Mouse (Mus musculus): Measurements from ENCODE around the gene Elovl4. TPM values are rescaled to one million over a fixed set of nuclear protein-coding genes. Genes with fewer than 3 reads are reported as not detected.
A peak's percentile ranks its signal among the peaks of the same experiment; 100 is the strongest.

Gene Elovl4
- 28.2 and 29.3 TPM in 2 replicates for polyA plus RNA-seq (2016; fragmentation: Nextera tagmentation; extraction: Ambion mirVana)

- peak within 1 kb of the TSS; percentile 67 for H3K27ac ChIP-seq
- 1% methylated on average over 64 of the region's 71 CpGs for WGBS
Measured at GRCm38 (mm10) chr9:83805977-83806815, at the start of gene Elovl4. TSS of gene Elovl4 (minus strand) at chr9:83806277.

GRCm38 (mm10) chr9:83852464-83852863 is 46.4 kb upstream of the Elovl4 start:
- H3K4me3 ChIP-seq = no peak overlapping the region
- 89% methylated on average over 3 of the region's 3 CpGs for WGBS
- no peak overlapping the region for H3K4me2 ChIP-seq (replicated peaks)
- no peak for ATAC-seq (ENCODE audit: insufficient number of reproducible peaks, insufficient read depth, low FRiP score, low TSS enrichment)
- H3K9me3 ChIP-seq = no peaks in the 10 kb centered on the region
- H3K27ac ChIP-seq = no peak overlapping the region
- no peaks in the 10 kb centered on the region for H3K4me1 ChIP-seq
- H3K36me3 ChIP-seq = peaks cover 44% of the 10 kb centered on the region
- no peak overlapping the region for H3K9ac ChIP-seq
- no peaks in the 10 kb centered on the region for H3K27me3 ChIP-seq

More at GRCm38 (mm10) chr9:83805977-83806815, at the start of gene Elovl4:
- H3K9me3 ChIP-seq = no peaks in the 10 kb centered on the region
- H3K4me3 ChIP-seq = peak within 1 kb of the TSS; percentile 62
- peak within 1 kb of the TSS; percentile 62 for H3K9ac ChIP-seq
- peaks cover 12% of the 10 kb centered on the region for H3K4me1 ChIP-seq
- H3K4me2 ChIP-seq (replicated peaks) = peak within 1 kb of the TSS; percentile 89
- H3K27me3 ChIP-seq = peaks cover 12% of the 10 kb centered on the region; the same call in 1 of the 2 replicates
- peak; percentile 87 for ATAC-seq (ENCODE audit: insufficient number of reproducible peaks, insufficient read depth, low FRiP score, low TSS enrichment)
- H3K36me3 ChIP-seq = no peaks in the 10 kb centered on the region

- Histone ChIP-seq H3K27ac (peak overlapping the region; percentile 81; the same call in 1 of the 2 replicates), H3K27me3 (no peaks in the 10 kb centered on the region), H3K4me3 (peak overlapping the region; percentile 96), H3K4me2 (replicated peaks) (peak overlapping the region; percentile 78), H3K9ac (peak overlapping the region; percentile 70), H3K36me3 (no peaks in the 10 kb centered on the region), H3K4me1 (peaks cover 12% of the 10 kb centered on the region), H3K9me3 (no peaks in the 10 kb centered on the region)
- ATAC-seq (ENCODE audit: insufficient number of reproducible peaks, insufficient read depth, low FRiP score, low TSS enrichment) = peak; percentile 85
- WGBS = 2% methylated on average over 27 of the region's 27 CpGs
Measured at GRCm38 (mm10) chr9:83834748-83835313, 28.8 kb upstream of the Elovl4 start.

GRCm38 (mm10) chr9:83833811-83834747 is 28.0 kb upstream of the Elovl4 start, which contains the start of gene Ttk:
TSS of gene Ttk (plus strand) at chr9:83834689.
- peak within 1 kb of the TSS; percentile 78 for H3K4me2 ChIP-seq (replicated peaks)
- H3K36me3 ChIP-seq = no peaks in the 10 kb centered on the region
- H3K27me3 ChIP-seq = no peaks in the 10 kb centered on the region
- H3K9ac ChIP-seq = peak within 1 kb of the TSS; percentile 70
- 1% methylated on average over 37 of the region's 38 CpGs for WGBS
- ATAC-seq (ENCODE audit: insufficient number of reproducible peaks, insufficient read depth, low FRiP score, low TSS enrichment) = peak; percentile 99
- H3K27ac ChIP-seq = peak within 1 kb of the TSS; percentile 81
- peak within 1 kb of the TSS; percentile 96 for H3K4me3 ChIP-seq
- peaks cover 12% of the 10 kb centered on the region for H3K4me1 ChIP-seq
- H3K9me3 ChIP-seq = no peaks in the 10 kb centered on the region

GRCm38 (mm10) chr9:83831152-83831551 is 25.1 kb upstream of the Elovl4 start:
- Histone ChIP-seq H3K4me1 (peaks cover 11% of the 10 kb centered on the region), H3K4me2 (replicated peaks) (no peak overlapping the region), H3K9me3 (no peaks in the 10 kb centered on the region), H3K27ac (no peak overlapping the region), H3K4me3 (no peak overlapping the region), H3K36me3 (no peaks in the 10 kb centered on the region), H3K9ac (no peak overlapping the region), H3K27me3 (no peaks in the 10 kb centered on the region)
- whole genome bisulfite sequencing = 70% methylated on average over 8 of the region's 8 CpGs
- no peak for ATAC-seq (ENCODE audit: insufficient number of reproducible peaks, insufficient read depth, low FRiP score, low TSS enrichment)

GRCm38 (mm10) chr9:83829896-83830295 is 23.8 kb upstream of the Elovl4 start:
- Histone ChIP-seq H3K9ac (no peak overlapping the region), H3K4me2 (replicated peaks) (no peak overlapping the region), H3K4me1 (peaks cover 2% of the 10 kb centered on the region), H3K36me3 (no peaks in the 10 kb centered on the region), H3K9me3 (no peaks in the 10 kb centered on the region), H3K4me3 (no peak overlapping the region), H3K27me3 (no peaks in the 10 kb centered on the region), H3K27ac (no peak overlapping the region)
- no peak for ATAC-seq (ENCODE audit: insufficient number of reproducible peaks, insufficient read depth, low FRiP score, low TSS enrichment)
- 81% methylated on average over 5 of the region's 5 CpGs for WGBS

DNA sequence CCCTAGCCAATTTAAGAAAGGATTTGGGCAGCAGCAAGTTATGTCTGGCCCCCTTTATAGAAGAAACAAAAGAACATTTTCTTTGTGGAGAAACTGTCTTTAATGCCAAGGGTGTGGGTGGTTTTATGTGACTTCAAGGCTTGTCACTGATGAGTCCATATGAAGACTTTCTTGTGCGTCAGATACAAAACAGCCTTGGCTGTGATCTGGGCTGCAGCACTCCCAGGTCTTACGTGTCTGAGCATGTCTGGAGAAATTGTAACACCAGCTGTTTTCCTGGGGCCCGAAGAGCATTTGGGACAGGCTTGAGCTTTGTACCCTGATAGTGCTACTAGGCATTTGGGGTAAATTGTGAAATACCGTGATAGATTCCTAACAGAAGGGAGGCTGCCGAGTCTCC is 16.8 kb upstream of the Elovl4 start:
- Histone ChIP-seq H3K27ac (no peak overlapping the region), H3K27me3 (no peaks in the 10 kb centered on the region), H3K4me3 (no peak overlapping the region), H3K9me3 (no peaks in the 10 kb centered on the region), H3K36me3 (no peaks in the 10 kb centered on the region), H3K9ac (no peak overlapping the region), H3K4me2 (replicated peaks) (no peak overlapping the region), H3K4me1 (no peaks in the 10 kb centered on the region)
- ATAC-seq (ENCODE audit: insufficient number of reproducible peaks, insufficient read depth, low FRiP score, low TSS enrichment) = no peak
- 63% methylated on average over 5 of the region's 5 CpGs for WGBS

DNA sequence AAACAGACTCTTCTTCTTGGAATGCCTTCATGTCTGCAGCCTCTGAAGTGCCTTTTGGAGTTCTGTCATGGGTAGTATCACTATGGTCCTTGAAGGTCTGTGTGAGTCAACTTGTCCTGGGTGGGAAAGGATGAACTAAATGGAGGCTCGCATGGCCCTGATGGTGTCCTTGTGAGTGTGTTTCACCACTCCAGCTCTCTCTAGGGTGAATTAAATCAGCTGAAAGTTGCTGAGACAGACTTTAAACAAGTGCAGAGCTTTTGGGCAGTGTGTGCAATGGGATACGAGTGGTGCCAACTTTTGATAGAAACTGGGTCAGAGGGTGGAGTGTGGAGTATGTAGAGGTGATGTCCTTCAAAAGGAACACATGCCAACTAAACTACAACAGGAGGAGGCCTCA is 14.9 kb upstream of the Elovl4 start:
- Histone ChIP-seq H3K4me1 (no peaks in the 10 kb centered on the region), H3K27me3 (no peaks in the 10 kb centered on the region), H3K4me2 (replicated peaks) (no peak overlapping the region), H3K36me3 (no peaks in the 10 kb centered on the region), H3K4me3 (no peak overlapping the region), H3K9ac (no peak overlapping the region), H3K27ac (no peak overlapping the region), H3K9me3 (no peaks in the 10 kb centered on the region)
- WGBS = 83% methylated on average over 2 of the region's 2 CpGs
- ATAC-seq (ENCODE audit: insufficient number of reproducible peaks, insufficient read depth, low FRiP score, low TSS enrichment) = no peak

DNA sequence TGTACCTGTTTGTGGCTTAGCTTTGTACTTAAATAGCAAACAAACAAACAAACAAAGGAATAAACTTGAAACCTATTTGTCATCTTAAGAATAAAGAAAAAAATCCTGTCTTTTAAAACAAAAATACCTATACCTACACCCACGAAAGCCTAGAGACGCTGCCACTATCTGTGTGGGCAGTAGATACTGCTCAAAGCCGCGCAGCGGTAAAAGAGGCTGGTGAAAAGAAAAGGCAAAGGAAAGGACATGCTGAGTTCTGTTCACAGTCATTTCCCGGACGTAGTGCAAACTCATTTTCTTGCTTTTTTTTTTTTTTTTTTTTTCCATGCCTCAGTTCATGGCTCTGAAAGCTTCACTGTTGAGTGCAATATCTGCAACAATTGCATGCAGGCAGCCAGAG is 13.1 kb upstream of the Elovl4 start:
- Histone ChIP-seq H3K36me3 (no peaks in the 10 kb centered on the region), H3K27ac (no peak overlapping the region), H3K9me3 (no peaks in the 10 kb centered on the region), H3K4me2 (replicated peaks) (no peak overlapping the region), H3K4me3 (no peak overlapping the region), H3K27me3 (no peaks in the 10 kb centered on the region), H3K9ac (no peak overlapping the region), H3K4me1 (no peaks in the 10 kb centered on the region)
- WGBS = 82% methylated on average over 7 of the region's 7 CpGs
- ATAC-seq (ENCODE audit: insufficient number of reproducible peaks, insufficient read depth, low FRiP score, low TSS enrichment) = no peak

DNA sequence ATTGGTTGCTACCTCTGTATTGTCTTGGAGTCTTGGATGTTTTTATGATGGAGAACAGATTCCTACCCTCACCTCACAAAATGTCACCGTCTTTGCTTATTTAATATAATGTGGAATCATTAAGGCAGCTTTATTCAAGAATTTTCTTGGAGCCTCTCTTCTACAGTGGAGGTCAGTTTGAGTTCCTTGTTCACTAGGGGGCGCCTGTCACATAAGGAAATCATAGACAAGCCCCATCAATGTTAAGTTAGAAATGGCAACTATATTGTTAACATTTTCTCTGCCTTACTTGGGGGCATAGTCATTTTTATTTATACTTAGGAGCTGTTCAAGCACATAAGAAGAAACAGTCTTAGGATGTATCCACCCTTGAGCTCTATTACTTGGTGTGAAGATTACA is 1.5 kb upstream of the Elovl4 start:
- 9% methylated on average over 2 of the region's 2 CpGs for WGBS
- Histone ChIP-seq H3K27ac (no peak overlapping the region), H3K4me1 (peaks cover 12% of the 10 kb centered on the region), H3K36me3 (no peaks in the 10 kb centered on the region), H3K9me3 (no peaks in the 10 kb centered on the region), H3K4me3 (no peak overlapping the region), H3K4me2 (replicated peaks) (no peak overlapping the region), H3K27me3 (peaks cover 12% of the 10 kb centered on the region; the same call in 1 of the 2 replicates), H3K9ac (no peak overlapping the region)
- no peak for ATAC-seq (ENCODE audit: insufficient number of reproducible peaks, insufficient read depth, low FRiP score, low TSS enrichment)
